Mouse (Mus musculus) frontal cortex, postnatal 36 days (tissue): Measurements from ENCODE around the gene Gas1.

Source experiments
- DNase-seq, 2 experiments: peaks; one replicate each; pipeline ENCODE4 v3.0.0; 2022; ENCODE audit warnings: low spot score in 2 of 2

Gas1 gene

GRCm38 (mm10) chr13:60173186-60173585, 4.0 kb downstream of the Gas1 start:
- no peak for DNase-seq

DNA sequence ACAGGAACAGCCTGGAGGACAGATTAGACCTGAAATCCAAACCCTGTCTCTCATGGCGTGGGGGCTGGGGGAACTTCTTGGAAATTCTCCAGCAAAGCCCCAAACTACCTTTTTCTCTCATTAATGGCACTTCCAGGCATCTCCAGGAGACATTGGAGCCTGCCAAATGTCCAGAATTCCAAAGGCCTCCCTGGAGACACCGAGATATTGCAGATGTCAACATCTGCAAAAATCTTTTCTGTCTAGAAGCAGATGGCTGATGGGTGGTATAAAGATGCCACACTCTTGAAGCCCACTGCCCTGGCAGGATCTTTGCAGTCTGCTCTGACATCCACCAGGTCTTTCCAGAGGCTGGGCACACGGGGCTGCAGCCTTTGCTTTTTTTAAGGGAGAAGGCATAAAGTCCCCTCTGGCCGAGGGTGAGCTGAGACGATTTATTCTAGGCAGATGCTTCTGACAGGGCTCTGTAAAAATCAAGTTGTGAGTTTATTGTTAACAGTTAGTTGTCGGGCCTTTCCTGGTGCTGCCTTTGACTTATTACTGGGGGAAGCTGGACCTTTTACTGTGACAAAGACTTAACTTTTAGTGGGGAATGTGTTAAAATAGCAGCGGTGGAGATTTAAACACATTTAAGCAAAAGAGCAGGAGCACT, 4.7 kb downstream of the Gas1 start:
- DNase-seq, result no peak

DNA sequence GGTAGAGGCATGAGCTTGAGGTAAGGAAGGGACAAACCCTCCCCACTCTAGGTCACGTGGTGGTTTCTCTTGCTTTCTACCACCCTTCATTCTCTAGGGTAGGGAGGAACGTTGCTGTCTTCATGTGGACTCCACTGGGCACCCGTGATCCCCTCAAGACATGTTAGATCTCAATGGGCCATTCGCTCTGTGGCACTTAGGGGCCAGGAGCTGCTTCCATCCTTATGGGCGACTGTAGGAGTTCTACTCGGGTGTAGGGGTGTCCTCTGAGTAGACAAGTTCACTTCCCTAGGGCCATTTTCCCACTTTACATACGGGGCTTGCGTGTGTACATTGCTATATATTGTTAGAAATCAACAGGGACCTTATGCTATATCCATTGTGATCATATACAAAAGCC, 5.4 kb downstream of the Gas1 start:
- DNase-seq, result no peak

GRCm38 (mm10) chr13:60170898-60171715, 6.1 kb downstream of the Gas1 start:
- no peak for DNase-seq

DNA sequence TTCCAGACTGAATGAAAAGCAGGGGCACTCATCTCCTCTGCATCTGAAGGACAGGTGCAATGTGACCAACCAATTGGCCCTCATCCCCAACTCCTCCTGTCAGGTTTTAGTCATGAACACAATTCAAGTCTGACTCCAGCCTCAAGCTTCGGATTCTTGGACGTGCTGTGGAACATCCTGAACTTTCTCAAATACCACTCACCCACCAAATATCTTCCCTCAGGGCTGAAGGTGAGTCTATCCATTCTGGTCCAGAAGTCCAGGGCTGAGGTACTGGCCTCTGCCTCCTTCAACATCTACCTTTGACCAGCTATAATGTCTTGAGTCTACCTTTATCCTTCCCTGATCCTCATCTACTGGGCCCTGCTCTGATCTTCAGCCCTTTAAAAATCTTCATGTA, 8.1 kb downstream of the Gas1 start:
- DNase-seq, result no peak

GRCm38 (mm10) chr13:60156294-60157126, 20.7 kb downstream of the Gas1 start:
- DNase-seq, result no peak

- no peak for DNase-seq
Observed at GRCm38 (mm10) chr13:60154170-60154569, 23.0 kb downstream of the Gas1 start.

DNA sequence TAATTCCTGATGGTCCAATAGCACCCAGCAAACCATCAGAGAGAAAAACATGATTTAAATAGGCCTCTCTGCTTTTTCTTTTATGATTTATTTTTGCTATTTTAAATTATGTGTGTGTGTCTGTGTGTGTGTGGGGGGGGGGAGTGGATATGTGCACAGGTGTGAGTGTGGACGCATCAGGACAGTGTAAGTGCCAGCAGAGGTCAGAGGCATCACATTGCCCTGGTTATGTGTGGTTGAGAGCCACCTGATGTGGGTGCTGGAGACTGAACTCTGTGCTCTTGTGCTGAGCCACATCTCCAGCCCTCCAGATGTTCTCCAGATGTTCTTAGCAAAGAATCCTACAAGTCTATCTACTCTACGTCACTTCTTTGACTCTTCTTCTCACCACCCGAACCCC, 28.9 kb downstream of the Gas1 start:
- no peak for DNase-seq

- no peak for DNase-seq
Observed at GRCm38 (mm10) chr13:60147857-60148181, 29.3 kb downstream of the Gas1 start.

DNA sequence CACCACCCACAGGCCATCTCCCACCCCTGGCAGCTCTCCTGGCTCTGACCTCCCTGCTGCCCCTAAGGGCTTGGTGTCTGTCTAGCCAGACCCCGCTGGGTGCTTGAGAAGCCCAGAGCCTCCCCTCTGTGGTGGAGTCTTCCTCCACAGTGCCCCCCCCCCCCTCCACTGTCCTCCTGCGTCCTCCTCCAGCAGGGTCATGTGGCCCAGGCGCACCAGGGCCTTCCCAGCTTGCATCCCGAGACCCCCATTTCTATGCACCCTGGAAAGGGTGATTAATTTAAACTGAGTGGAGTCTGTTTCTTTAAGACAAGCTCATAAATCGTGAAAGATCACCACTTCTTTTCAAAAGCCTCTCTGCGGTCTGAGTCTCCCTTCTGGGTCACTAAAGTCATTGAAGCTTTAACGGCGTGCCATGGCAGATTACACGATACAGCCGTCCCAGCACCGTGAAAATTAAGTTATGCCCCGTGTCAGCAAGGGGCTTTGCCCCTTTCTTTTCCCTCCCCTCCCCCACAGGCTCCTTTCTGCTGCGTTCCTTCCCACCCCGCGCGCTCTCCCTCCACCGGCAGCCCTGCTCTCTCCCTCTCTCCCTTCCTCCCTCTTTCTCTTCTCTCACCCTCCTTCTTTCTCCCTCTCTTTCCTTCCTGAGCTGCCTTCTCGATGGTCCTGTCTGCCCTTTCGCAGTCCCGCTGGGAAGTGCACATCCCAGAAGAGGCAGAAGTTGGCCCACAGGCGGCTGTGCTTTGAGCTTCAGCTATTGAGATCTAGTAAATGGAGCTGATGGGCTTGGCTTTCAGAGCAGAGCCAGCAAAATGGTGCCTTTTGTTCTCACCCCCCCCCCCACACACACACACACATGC, 29.9 kb downstream of the Gas1 start:
- no peak for DNase-seq

DNA sequence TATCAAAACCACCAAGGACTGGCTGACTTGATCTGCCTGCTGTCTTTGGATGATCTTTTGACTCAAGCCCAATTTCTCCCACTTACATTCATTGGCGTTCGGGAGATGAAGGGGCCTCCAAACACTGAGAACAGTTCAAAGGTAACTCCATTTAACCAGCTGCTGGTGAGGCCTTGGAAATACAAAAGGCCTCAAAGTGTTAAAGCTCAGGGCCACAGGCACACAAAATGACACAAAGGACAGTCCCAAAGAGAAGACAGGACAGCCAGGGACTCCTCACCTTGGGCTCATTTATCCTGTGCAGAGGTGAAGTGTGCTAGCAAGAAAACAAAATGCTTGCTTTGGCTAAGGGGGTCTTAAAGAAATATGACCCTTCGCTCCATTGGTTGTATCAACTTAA, 30.9 kb downstream of the Gas1 start:
- DNase-seq, result no peak

DNA sequence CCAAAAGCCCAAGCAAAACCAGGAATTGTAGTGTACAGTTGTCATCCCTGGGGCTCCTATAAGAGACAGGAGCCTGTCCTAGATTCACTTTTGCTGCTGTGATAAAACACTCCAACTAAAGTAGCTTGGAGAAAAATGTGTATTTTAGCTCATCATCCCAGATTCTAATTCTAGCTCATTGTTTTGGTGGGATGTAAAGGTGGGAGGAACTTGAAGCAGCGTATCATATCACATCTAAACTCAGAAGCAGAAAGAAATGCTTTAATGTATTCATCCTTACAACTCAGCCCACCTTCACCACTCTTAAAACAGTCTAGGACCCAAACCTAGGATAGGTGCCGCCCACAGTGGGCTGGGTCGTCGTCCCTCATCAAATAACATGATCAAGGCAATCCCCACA, 40.2 kb downstream of the Gas1 start:
- DNase-seq, result no peak

DNA sequence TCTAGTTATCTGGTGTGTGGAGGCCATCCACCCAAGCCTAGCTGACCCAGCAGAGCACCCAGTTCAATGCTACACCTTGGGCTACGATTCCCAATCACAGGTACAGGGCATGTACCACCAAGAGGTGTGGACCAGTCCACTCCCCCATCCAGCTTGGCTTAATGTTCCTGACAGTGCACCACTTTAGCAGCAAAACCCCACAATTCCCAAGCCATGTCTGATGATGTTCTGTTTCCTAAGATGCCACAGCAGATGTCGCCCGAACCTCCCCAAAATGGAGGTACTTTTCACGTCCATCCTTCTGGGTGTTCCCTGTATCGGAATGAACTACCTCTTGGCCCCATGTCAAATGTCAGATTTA, 42.7 kb downstream of the Gas1 start:
- no peak for DNase-seq

DNA sequence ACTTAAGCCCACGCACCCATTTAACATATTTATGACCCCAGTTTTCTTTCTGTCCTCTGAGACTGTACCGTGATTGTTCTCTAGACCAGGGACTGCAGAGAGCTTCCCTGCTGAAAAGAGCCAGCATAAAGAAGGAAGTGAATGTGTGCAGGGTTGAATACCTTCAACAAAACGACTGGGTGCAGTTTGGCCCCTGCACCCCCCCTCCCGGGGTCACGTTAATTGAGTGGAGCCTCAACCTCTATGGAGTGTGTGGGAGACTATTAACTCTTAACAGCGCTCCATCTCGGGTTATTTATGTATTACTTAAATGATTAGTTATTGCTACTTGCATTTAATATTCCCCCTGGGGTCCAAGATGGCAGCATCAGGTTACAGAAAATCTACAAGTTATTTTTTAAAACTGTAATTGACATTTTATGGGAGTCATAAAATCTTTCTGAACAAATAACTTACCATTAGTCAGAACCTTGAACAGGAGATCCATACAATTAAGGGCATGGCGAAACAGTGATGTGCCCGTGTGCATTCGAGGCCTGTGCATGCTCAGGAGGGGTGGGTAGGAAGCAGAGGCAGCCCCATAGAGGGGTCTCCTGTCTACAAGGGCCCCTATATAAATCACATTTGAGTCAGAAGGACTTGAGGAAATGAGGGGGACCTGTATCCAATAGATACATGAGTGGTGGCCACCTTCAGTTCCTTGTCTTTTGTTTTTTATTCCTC, 43.3 kb downstream of the Gas1 start:
- DNase-seq, result no peak

DNA sequence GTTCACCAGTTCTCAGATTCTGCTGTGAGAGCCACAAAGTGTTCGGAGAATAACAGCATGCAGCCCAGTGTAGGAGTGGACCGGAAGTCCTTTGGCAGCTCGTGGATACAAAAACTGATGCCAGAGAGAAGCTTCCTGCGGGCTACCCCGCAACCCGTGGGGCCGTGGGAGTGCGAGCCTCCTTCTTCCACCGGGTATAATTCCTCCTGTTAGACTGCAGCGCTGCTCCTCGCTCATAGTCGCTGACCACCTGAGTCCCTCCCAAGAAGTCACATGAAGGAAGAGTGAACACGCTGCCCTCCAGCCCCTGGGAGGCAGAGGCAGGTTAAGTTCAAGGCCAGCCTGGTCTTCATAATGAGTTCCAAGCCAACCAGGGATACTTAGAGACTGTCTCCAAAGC, 45.4 kb downstream of the Gas1 start:
- no peak for DNase-seq

GRCm38 (mm10) chr13:60129541-60129940, 47.6 kb downstream of the Gas1 start:
- DNase-seq, result no peak

- no peak for DNase-seq
Observed at GRCm38 (mm10) chr13:60126338-60126737, 50.8 kb downstream of the Gas1 start.

DNA sequence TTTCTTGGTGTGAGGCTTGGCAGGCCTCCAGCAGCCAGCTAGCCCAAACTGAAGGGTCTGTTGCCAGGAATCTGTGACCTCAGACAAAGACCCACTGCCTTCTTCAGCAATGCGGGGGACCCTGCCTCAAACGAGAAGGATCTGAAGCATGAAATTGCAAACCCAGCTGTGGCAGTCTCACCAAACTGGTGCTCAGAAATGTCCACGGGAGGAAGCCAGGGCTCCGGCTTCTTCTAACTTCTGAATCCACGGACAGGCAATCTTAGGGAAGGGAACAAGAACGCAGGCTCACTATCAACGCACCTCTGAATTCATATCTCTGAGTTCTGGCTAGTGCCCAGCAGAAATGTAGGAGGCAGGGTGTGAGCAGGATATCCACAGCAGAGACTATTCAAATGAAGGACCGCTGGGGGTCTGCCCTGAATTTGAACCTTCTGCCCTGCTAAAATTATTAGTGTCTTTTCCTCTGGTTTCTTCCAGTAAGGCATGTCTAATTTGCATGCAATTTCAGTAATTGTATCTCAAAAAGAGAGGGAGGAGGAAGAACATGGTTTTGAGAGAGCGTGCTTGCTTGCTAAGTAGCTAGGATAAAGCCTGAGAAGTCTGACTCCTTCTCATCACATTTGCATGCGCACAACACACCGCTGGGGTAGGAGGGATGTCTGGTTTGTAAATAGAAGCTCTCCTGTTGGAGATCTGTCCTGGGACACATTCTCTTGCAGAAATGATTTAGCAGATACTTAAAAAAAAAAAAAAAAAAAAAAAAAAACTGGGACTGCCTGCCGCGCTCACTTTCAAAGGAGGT, 51.5 kb downstream of the Gas1 start:
- no peak for DNase-seq

DNA sequence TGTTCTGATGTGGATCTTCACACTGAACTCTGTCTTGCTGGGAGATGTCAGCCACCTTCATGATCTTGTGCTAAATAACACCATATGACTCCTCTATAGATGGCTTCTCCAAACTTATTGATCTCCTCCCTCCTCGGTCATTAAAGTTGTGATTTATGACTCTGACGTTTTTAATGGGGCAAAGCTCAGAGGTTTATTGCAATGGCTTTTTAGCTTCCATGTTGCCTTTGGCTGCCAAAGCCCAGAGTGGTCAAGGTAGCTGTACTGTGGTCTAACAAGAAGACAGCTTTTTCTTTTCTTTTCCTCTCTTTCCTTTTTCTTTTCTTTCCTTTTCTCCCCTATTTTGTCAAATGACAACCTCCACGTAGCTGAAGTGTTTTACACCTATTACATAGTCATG, 52.1 kb downstream of the Gas1 start:
- DNase-seq, result no peak

- no peak for DNase-seq
Observed at GRCm38 (mm10) chr13:60124456-60124855, 52.7 kb downstream of the Gas1 start.
